Mouse (Mus musculus) B cell, adult 67 days (primary cell): ENCODE data around the gene Clca3a1. TPM values are rescaled to one million over a fixed set of nuclear protein-coding genes. Genes with fewer than 3 reads are reported as not detected.

Experiments
- total RNA-seq, 2 experiments: library from RNA; stranded (reverse); gene quantifications; 4 replicates each; pipeline ENCODE4 v1.2.4; 2023

Clca3a1 gene
- not detected for total RNA-seq

GRCm38 (mm10) chr3:144760592-144761309 lies at the start of gene Clca3a1:
TSS of gene Clca3a1 (minus strand) at chr3:144760977.

DNA sequence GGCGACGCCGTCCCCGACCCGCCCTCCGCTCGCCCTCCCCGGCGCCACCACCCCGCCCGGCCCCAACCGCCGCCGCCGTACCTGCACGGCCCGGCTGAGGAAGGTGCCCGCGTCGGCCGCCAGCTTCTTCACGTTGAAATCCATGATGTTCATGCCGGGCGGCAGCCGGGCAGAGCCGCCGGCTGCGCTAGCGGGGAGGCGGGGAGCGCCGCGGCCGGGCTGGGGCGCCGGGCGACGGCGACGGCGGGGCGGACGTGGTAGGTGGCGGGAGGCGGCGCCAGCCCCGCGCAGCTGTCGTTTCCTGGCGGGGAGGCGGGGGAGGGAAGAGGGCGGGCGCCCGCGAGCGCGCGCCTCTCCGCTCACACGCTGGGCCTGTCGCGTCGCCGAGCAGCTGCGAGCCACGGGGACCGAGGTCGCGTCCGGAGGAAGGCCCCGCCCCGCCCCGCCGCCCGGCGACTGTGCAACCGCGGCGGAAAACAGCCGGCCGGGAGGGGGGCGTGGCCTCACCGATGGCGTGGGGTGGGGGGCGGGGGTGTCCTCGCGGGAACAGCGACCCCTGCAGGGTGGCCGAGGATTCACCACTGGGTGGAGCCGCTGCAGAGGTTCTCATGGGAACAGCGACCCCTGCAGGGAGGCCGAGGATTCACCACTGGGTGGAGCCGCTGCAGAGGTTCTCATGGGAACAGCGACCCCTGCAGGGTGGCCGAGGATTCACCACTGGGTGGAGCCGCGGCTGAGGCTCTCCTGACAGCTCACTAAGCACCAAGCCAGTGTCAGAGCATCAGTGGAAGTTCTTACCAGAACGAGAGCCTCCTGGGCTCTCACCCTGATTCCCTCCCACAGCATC lies 40.7 kb downstream of the Clca3a1 start, which contains the start of gene Sh3glb1:
TSS of gene Sh3glb1 (minus strand) at position 435 of the 847 bp plus-strand sequence.

Other genes starting within 250 kb of the Clca3a1 start
- gene Hs2st1, start 190.8 kb downstream of the Clca3a1 start, total RNA-seq: 10 to 100 TPM; 13.7 to 17.6 TPM
- gene Selenof, start 190.7 kb downstream of the Clca3a1 start, total RNA-seq: 100 to 1,000 TPM; 127 to 129 TPM
- 100 to 1,000 TPM; 117 to 125 TPM for gene Sh3glb1, start 40.6 kb downstream of the Clca3a1 start, total RNA-seq
- gene Clca3a2, start 58.5 kb upstream of the Clca3a1 start, total RNA-seq: not detected
- gene Clca3b, start 88.4 kb upstream of the Clca3a1 start, total RNA-seq: not detected
- not detected for gene Clca4b, start 171.6 kb upstream of the Clca3a1 start, total RNA-seq
- gene Clca4a, start 214.1 kb upstream of the Clca3a1 start, total RNA-seq: not detected